Mouse (Mus musculus): Measurements from ENCODE around the gene Slc16a14. TPM values are rescaled to one million over a fixed set of nuclear protein-coding genes. Genes with fewer than 3 reads are reported as not detected.

The Slc16a14 gene
- polyA plus RNA-seq, 1 experiment from 2014 or later: 2.6 TPM

DNA sequence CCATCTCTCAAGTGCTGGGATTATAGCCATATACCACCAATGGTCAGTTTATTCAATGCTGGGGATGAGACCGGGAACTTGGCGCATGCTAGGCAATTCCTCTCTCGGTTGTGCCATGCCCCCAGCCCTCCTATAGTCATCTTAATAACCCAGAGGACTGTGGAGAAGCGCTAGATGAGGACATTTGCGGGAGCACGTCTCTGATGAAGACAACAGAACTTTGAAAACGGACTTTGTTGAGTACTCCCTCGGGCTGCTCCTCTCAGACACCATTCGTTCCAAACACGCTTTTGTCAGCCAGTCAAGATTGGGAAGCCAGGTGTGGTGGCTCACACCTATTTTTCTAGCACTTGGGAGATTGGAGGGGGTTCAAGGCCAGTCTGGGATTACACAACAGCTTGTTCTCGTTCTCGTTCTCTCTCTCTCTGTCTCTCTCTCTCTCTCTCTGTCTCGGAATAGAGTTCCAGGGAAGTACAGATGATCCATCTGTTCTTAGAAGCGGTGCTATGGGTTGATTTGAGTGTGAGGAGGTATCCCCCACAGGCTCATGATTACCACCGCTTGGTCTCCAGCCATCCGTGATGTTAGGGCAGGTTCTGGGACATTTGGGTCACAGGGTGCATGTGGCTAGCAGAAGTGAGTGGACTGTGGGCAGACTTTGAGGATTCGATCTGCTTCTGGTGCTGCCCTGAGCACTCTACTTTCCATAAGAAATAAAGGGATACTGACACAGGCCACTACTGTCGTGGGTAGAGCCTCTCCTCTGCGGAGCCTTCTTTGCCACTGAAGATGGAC is 2.0 kb upstream of the Slc16a14 start:
- peaks cover 25% of the 10 kb centered on the region for H3K27me3 ChIP-seq (ENCODE audit: low read depth, poor library complexity, severe bottlenecking)
- H3K4me1 ChIP-seq: peaks cover 4% of the 10 kb centered on the region
- DNase-seq (ENCODE audit: low spot score): no peak
- no peaks in the 10 kb centered on the region for H3K9me3 ChIP-seq (replicated peaks)
- H3K36me3 ChIP-seq: no peaks in the 10 kb centered on the region
- no peak overlapping the region for H3K4me3 ChIP-seq
- no peak overlapping the region for H3K27ac ChIP-seq (replicated peaks)
- WGBS: 88% methylated on average over 19 of the region's 19 CpGs

DNA sequence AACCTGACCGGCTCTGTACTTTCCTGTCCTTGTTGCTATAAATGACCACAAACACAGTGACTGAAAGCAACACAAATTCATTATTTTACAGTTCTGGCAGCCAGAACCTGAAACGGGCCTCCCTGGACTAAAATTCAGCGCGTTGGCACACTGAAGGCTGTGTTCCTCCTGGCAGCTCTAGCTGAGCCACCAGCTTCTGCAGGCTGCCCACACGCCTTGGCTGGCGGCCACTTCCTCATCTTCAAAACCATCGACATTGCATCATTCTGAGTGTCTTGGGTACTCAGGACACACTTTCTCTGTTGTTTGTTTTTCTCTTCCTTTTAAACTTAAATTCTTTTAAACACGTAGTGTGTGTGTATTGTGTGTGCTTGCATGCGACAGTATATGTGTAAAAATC is 734 bp upstream of the Slc16a14 start:
- H3K27me3 ChIP-seq (ENCODE audit: low read depth, poor library complexity, severe bottlenecking): peaks cover 25% of the 10 kb centered on the region
- H3K4me1 ChIP-seq: peaks cover 4% of the 10 kb centered on the region
- 81% methylated on average over 9 of the region's 9 CpGs for WGBS
- H3K4me3 ChIP-seq: no peak overlapping the region
- no peaks in the 10 kb centered on the region for H3K36me3 ChIP-seq
- no peaks in the 10 kb centered on the region for H3K9me3 ChIP-seq (replicated peaks)
- DNase-seq (ENCODE audit: low spot score): no peak
- no peak overlapping the region for H3K27ac ChIP-seq (replicated peaks)

DNA sequence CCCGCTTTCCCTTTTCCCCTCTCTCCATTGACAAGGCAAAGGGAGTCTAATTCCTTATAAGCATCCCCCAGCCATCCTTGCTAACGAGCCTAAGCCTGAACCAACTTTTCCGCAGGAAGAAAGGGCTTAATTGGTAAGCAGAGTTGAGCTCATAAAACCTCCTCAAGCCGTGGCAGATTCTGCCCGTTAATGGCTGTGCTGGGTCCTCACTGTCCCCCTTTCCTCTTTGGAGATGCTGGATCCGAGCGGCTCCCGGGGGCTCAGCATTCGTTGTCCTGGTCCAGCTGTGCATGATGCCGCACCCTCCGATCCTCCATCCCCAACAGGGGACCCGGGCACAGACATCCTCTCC is 807 bp downstream of the Slc16a14 start:
- Histone ChIP-seq H3K9me3 (replicated peaks) (no peaks in the 10 kb centered on the region), H3K36me3 (peaks cover 2% of the 10 kb centered on the region; the same call in 1 of the 2 replicates), H3K27me3 (ENCODE audit: low read depth, poor library complexity, severe bottlenecking) (peaks cover 25% of the 10 kb centered on the region), H3K4me1 (peaks cover 4% of the 10 kb centered on the region), H3K4me3 (peak overlapping the region; percentile 65), H3K27ac (replicated peaks) (peak overlapping the region; percentile 91)
- no peak for DNase-seq (ENCODE audit: low spot score)
- 1% methylated on average over 12 of the region's 12 CpGs for WGBS

DNA sequence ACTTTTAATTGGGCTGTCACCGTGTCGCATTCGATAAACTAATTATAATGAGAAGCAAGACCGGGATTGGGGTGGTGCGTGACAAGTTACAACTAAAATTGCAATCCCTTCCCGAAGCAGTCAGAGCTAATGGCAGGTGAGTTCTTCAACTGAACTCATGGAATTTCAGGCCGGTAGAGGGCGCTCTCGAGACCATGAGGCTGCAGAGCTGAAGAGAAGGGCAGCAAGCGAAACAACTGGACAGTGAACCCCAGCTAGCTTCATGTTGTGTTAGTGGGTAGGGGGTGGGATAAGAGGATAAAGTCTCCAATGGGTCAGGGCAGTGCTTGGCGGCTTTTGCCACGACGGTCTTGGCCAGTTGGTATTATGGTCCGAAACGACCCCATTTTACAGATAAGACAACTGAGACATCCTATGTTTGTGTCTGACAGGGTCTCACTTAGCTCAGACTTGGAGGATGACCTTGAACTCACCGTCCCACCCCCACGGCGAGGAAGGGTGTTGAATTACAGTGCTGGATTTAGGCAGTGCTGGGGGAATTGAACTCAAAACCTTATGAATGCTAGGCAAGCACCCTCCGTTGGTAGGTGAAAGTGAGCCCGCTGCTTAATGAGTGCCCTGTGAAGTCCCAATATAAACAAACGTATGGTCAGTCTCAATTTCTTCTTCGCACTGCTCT is 1.3 kb downstream of the Slc16a14 start:
- Histone ChIP-seq H3K4me1 (peaks cover 4% of the 10 kb centered on the region), H3K27ac (replicated peaks) (peak overlapping the region; percentile 91), H3K9me3 (replicated peaks) (no peaks in the 10 kb centered on the region), H3K4me3 (peak overlapping the region; percentile 65), H3K27me3 (ENCODE audit: low read depth, poor library complexity, severe bottlenecking) (peaks cover 25% of the 10 kb centered on the region), H3K36me3 (peaks cover 7% of the 10 kb centered on the region; the same call in 1 of the 2 replicates)
- DNase-seq (ENCODE audit: low spot score): peak; percentile 83
- 11% methylated on average over 22 of the region's 22 CpGs for WGBS

DNA sequence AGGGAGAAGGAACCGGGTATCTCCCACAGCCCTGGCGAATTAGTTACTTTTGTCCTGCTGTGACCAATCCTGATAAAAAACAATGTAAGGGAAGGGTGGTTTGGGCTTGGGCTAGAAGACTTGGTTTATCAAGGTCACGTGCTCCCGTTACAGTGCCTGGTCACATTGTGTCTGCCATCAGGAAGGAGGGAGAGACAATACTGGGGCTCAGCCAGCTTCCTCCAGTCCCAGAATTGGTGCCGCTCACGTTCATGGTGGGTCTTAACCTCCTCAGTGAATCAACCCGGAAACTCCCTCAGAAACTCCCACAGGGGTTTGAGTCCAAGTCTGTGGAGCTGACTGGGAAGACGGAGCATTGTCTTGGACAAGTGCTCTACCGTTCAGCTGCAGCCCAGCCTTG is 9.3 kb downstream of the Slc16a14 start:
- H3K9me3 ChIP-seq (replicated peaks): no peaks in the 10 kb centered on the region
- no peak for DNase-seq (ENCODE audit: low spot score)
- H3K4me3 ChIP-seq: no peak overlapping the region
- 79% methylated on average over 9 of the region's 9 CpGs for WGBS
- H3K4me1 ChIP-seq: no peaks in the 10 kb centered on the region
- no peak overlapping the region for H3K27ac ChIP-seq (replicated peaks)
- no peaks in the 10 kb centered on the region for H3K27me3 ChIP-seq (ENCODE audit: low read depth, poor library complexity, severe bottlenecking)
- H3K36me3 ChIP-seq: peaks cover 9% of the 10 kb centered on the region; the same call in 1 of the 2 replicates

DNA sequence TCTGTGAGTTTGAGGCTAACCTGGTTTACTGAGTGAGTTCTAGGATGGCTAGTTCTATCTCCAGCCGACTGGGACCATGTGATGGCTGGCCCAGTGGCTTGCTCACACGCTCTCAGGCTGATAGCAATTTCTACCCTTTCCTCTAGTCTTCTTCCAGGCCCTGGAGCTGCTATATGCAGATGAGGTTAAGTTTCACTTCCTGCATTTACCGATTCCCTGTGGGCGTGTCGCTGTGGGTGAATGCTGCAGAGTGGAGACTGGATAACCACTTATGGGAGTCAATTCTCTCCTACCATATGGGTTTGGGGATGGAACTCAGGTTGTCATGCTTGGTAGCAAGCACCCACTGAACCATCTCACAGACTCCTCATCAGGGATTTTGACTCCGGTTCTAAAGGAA is 10.8 kb downstream of the Slc16a14 start:
- 87% methylated on average over 6 of the region's 6 CpGs for WGBS
- Histone ChIP-seq H3K27me3 (ENCODE audit: low read depth, poor library complexity, severe bottlenecking) (no peaks in the 10 kb centered on the region), H3K36me3 (peaks cover 7% of the 10 kb centered on the region; the same call in 1 of the 2 replicates), H3K27ac (replicated peaks) (no peak overlapping the region), H3K4me1 (no peaks in the 10 kb centered on the region), H3K4me3 (no peak overlapping the region), H3K9me3 (replicated peaks) (no peaks in the 10 kb centered on the region)
- no peak for DNase-seq (ENCODE audit: low spot score)

DNA sequence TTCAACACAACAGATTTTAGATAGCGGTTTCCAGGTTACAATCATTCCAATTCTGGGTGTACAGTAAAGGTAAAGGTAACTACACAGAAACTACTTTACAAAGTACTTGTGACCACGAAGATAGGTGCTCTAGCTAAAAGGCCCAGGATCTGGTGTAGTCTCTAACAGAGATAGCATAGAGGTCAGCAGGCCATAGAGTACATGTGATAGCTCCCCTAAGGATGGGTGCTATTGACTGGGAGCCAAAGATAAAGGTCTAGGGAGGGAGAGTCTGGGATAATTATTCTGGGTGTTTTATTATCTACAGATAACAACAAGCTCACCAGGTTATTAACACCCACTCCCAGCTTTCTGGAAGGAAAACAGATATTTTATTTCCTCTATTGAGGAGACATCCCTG is 11.5 kb downstream of the Slc16a14 start:
- H3K9me3 ChIP-seq (replicated peaks): no peaks in the 10 kb centered on the region

DNA sequence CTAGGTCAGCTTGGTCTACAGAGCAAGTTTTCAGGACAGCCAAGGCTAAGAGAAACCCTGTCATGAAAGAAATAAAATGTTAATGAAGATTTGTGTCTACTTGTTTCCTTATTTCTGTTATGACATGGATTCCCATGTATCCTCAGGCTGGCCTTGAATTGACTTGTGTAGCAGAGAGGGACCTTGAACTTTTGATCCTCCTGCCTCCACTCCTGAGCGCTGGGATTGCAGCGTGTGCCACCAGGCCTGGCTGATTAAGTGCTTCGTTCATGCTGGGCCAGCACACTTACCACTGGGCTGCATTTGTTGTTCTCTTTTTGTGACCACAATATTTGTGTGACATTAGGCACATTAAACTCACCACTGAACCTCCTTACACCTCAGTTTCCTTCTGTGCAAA is 16.1 kb downstream of the Slc16a14 start:
- DNase-seq (ENCODE audit: low spot score): no peak
- WGBS: 90% methylated on average over 3 of the region's 3 CpGs
- no peaks in the 10 kb centered on the region for H3K9me3 ChIP-seq (replicated peaks)
- no peaks in the 10 kb centered on the region for H3K4me1 ChIP-seq
- no peak overlapping the region for H3K4me3 ChIP-seq
- no peak overlapping the region for H3K27ac ChIP-seq (replicated peaks)
- H3K36me3 ChIP-seq: peaks cover 3% of the 10 kb centered on the region; the same call in 1 of the 2 replicates
- no peaks in the 10 kb centered on the region for H3K27me3 ChIP-seq (ENCODE audit: low read depth, poor library complexity, severe bottlenecking)

More for the DNA sequence above, 11.5 kb downstream of the Slc16a14 start:
- H3K27me3 ChIP-seq (ENCODE audit: low read depth, poor library complexity, severe bottlenecking): no peaks in the 10 kb centered on the region
- 89% methylated on average over 2 of the region's 2 CpGs for WGBS
- no peak for DNase-seq (ENCODE audit: low spot score)
- peaks cover 5% of the 10 kb centered on the region; the same call in 1 of the 2 replicates for H3K36me3 ChIP-seq
- no peak overlapping the region for H3K27ac ChIP-seq (replicated peaks)
- H3K4me1 ChIP-seq: no peaks in the 10 kb centered on the region
- H3K4me3 ChIP-seq: no peak overlapping the region

DNA sequence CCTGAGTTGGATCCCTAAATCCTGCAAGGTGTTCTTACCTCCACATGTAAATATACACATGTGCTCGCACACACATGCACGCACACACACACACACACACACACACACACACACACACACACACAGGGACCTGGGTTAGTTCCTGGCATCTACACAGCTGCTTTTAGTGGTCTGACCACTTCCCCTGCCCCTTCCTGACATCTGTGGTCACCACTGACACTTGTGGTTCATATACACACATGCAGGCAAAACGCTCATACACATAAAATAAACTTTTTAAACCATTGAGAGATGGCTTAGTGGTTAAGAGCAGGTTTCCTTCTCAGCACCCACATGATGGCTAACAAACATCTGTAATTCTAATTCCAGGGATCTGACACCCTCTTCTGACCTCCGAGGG is 19.9 kb downstream of the Slc16a14 start:
- Histone ChIP-seq H3K4me3 (no peak overlapping the region), H3K9me3 (replicated peaks) (no peaks in the 10 kb centered on the region), H3K4me1 (peaks cover 13% of the 10 kb centered on the region), H3K27ac (replicated peaks) (no peak overlapping the region), H3K36me3 (peaks cover 13% of the 10 kb centered on the region; the same call in 1 of the 2 replicates), H3K27me3 (ENCODE audit: low read depth, poor library complexity, severe bottlenecking) (no peaks in the 10 kb centered on the region)
- WGBS: 88% methylated on average over 4 of the region's 4 CpGs
- no peak for DNase-seq (ENCODE audit: low spot score)

DNA sequence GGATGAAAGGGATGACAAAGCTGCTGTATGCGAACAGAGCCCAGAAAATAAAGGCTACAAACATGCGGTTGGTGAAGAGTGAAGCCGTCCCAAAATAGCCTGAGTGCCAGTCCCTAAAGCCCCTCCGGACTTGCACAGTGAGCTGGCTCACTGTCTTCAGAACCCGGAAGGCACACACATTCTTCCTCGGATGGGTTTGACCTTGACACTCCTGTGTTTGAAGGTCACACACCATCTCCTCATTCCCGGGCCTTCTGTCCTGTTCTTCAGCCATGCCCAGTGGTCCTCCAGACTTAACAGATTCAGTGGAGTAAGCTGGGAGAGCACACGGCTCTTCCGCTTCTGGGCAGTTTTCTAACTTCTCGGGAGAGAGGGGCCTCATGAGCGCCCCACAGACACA is 22.4 kb downstream of the Slc16a14 start:
- 92% methylated on average over 11 of the region's 11 CpGs for WGBS
- no peak overlapping the region for H3K27ac ChIP-seq (replicated peaks)
- peaks cover 23% of the 10 kb centered on the region for H3K4me1 ChIP-seq
- no peaks in the 10 kb centered on the region for H3K9me3 ChIP-seq (replicated peaks)
- DNase-seq (ENCODE audit: low spot score): no peak
- H3K27me3 ChIP-seq (ENCODE audit: low read depth, poor library complexity, severe bottlenecking): no peaks in the 10 kb centered on the region
- H3K36me3 ChIP-seq: peaks cover 10% of the 10 kb centered on the region; the same call in 1 of the 2 replicates
- no peak overlapping the region for H3K4me3 ChIP-seq

DNA sequence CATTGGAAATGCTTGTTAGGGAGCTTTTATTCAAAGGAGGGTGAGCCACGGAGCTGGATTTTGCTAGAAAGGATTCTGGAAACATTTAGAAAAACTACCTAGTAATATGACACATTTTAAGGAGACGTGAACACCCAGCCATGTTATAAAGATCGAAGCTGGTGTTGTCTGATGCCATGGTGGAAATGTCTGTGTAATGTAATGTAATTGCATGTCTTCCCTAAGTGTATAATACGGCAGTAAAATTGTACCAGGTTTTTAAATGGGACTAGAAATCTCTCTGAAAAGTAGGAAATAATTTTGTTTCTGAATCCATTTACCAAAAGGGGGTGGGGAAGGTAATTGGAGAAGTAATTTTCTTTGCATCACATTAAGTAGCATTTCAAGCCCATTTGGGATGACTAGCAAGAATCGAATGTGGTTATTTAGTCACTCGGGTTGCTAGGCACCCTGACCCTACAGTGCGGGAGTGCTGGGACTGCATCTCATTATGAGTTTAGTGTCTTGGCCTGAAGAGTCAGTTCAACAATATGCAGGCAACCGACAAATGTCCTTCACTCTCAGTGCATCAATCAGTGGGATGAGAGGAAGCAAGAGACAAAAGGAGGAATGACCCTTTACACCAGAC is 24.6 kb downstream of the Slc16a14 start:
- Histone ChIP-seq H3K4me1 (peaks cover 23% of the 10 kb centered on the region), H3K27me3 (ENCODE audit: low read depth, poor library complexity, severe bottlenecking) (no peaks in the 10 kb centered on the region), H3K36me3 (peaks cover 10% of the 10 kb centered on the region; the same call in 1 of the 2 replicates), H3K4me3 (no peak overlapping the region), H3K27ac (replicated peaks) (peak overlapping the region; percentile 55), H3K9me3 (replicated peaks) (no peaks in the 10 kb centered on the region)
- 68% methylated on average over 8 of the region's 8 CpGs for WGBS
- peak; percentile 43 for DNase-seq (ENCODE audit: low spot score)

DNA sequence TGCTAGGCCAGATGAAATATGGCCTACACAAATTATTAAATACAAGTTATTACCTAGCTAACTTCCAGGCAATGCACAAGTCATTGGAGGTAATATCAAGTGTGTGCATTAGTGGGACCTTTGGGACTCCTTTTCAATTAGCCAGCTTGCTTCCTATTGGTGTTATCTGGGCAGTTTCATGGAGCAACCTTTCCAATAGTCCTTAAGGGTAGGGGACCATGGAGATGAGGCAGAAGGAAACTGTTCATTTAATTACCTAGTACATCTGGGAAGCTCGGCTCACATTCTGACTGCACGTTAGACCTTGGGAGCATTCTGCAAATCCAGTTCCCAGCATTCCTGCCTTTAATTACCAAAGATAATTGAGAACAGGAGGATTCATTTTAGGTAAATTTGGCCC is 30.5 kb downstream of the Slc16a14 start:
- DNase-seq (ENCODE audit: low spot score): no peak
- H3K4me1 ChIP-seq: peaks cover 4% of the 10 kb centered on the region
- H3K9me3 ChIP-seq (replicated peaks): no peaks in the 10 kb centered on the region
- H3K4me3 ChIP-seq: no peak overlapping the region
- 88% methylated on average over 2 of the region's 2 CpGs for WGBS
- no peaks in the 10 kb centered on the region for H3K36me3 ChIP-seq
- no peak overlapping the region for H3K27ac ChIP-seq (replicated peaks)
- no peaks in the 10 kb centered on the region for H3K27me3 ChIP-seq (ENCODE audit: low read depth, poor library complexity, severe bottlenecking)

DNA sequence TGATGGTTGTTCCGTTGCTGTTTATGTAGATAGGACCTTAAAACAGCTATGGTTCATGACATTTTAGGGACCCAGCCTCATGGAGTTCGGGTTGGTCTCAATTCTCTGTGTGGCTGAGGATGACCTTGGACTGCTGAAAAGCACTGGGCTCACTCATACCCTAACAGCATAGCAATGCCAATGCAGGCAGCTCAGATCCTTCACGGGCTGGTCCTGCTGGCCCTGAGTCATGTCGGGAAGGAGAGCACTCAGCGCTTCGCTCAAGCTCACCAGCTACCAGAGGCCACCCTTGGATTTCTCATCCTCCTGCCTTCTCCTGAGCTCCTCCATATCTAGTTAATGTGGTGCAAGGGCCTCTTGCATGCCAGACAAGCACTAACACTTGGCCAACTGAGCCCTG is 35.8 kb downstream of the Slc16a14 start:
- 94% methylated on average over 6 of the region's 6 CpGs for WGBS
- DNase-seq (ENCODE audit: low spot score): no peak
- no peaks in the 10 kb centered on the region for H3K27me3 ChIP-seq (ENCODE audit: low read depth, poor library complexity, severe bottlenecking)
- no peak overlapping the region for H3K27ac ChIP-seq (replicated peaks)
- H3K9me3 ChIP-seq (replicated peaks): peaks cover 4% of the 10 kb centered on the region; the same call in 1 of the 2 replicates
- no peak overlapping the region for H3K4me3 ChIP-seq
- no peaks in the 10 kb centered on the region for H3K4me1 ChIP-seq
- no peaks in the 10 kb centered on the region for H3K36me3 ChIP-seq

Data from midbrain, embryonic 10.5 days (tissue).